20 mouse cellular contexts compared by ENCODE assay signal in the genomic region with DNA sequence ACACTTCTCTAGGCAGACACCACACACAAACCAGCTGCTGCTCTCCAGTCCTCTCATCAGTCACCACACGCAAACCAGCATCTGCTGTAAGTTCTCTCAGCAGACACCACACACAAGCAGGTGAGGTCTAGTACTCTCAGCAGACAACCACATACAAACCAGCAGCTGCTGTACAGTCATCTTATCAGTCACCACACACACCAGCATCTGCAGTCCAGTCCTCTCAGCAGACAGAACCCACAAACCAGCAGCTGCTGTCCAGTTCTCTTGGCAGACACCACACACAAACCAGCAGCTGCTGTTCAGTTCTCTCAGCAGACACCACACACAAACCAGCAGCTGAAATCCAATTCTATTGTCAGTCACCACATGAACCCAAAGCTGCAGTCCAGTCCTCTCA. TPM values are rescaled to one million over a fixed set of nuclear protein-coding genes. Genes with fewer than 3 reads are reported as not detected.
DNase-seq lines count a peak whose midpoint lies in the region; ATAC-seq and TF ChIP-seq lines count a peak whose summit lies in the region.
"Had no signal": no experiment of that assay in that cellular context is flagged by ENCODE, and none has a peak within 500 bp of the region (broad histone marks: within the 10 kb centered on the region; RNA-seq: fewer than 3 reads in every experiment).

No protein-coding gene starts in this region.

- no peak for ATAC-seq in forebrain, embryonic 14.5 days
- ATAC-seq: forebrain, postnatal 0 days; intestine, embryonic 16.5 days had no signal

- no peaks in the 10 kb centered on the region for H3K4me1 ChIP-seq in forebrain, embryonic 14.5 days (ENCODE audit: control insufficient read depth, insufficient read depth, low read length)
- H3K4me1 ChIP-seq in forebrain, embryonic 10.5 days, result no peaks in the 10 kb centered on the region
- H3K4me1 ChIP-seq: embryonic facial prominence, embryonic 12.5 days; heart, embryonic 12.5 days; hindbrain, embryonic 15.5 days had no signal

- H3K27ac ChIP-seq in forebrain, embryonic 14.5 days (ENCODE audit: low read depth, low read length), result no peak overlapping the region
- no peak overlapping the region for H3K27ac ChIP-seq in forebrain, embryonic 10.5 days
- H3K27ac ChIP-seq: embryonic facial prominence, embryonic 12.5 days; hindbrain, embryonic 15.5 days had no signal

- H3K9ac ChIP-seq in forebrain, embryonic 14.5 days (ENCODE audit: low read length), result no peak overlapping the region
- H3K9ac ChIP-seq: embryonic facial prominence, embryonic 12.5 days; forebrain, postnatal 0 days; heart, embryonic 12.5 days; hindbrain, embryonic 15.5 days had no signal

- TF ChIP-seq CTCF in brain, embryonic 14.5 days (IDR thresholded peaks at IDR 0.05; ENCODE audit: borderline replicate concordance, extremely low read depth, insufficient read depth, insufficient read length), result no peak

- H3K9me3 ChIP-seq in forebrain, embryonic 14.5 days (replicated peaks; ENCODE audit: control insufficient read depth, low read length), result no peaks in the 10 kb centered on the region
- H3K9me3 ChIP-seq in forebrain, embryonic 10.5 days, result no peaks in the 10 kb centered on the region
- H3K9me3 ChIP-seq: embryonic facial prominence, embryonic 12.5 days; hindbrain, embryonic 15.5 days had no signal

- no peaks in the 10 kb centered on the region for H3K27me3 ChIP-seq in forebrain, embryonic 14.5 days (replicated peaks; ENCODE audit: control insufficient read depth, insufficient read depth, low read length)
- H3K27me3 ChIP-seq in forebrain, embryonic 10.5 days (ENCODE audit: poor library complexity, severe bottlenecking), result no peaks in the 10 kb centered on the region
- H3K27me3 ChIP-seq: embryonic facial prominence, embryonic 12.5 days; heart, embryonic 12.5 days; hindbrain, embryonic 15.5 days had no signal

- H3K4me3 ChIP-seq in forebrain, embryonic 14.5 days (ENCODE audit: low read depth, low read length), result no peak overlapping the region
- no peak overlapping the region for H3K4me3 ChIP-seq in forebrain, embryonic 10.5 days
- H3K4me3 ChIP-seq: embryonic facial prominence, embryonic 12.5 days; heart, embryonic 12.5 days; hindbrain, embryonic 15.5 days had no signal

- peak; percentile 2 for DNase-seq in forebrain, embryonic 14.5 days (ENCODE audit: low spot score)
- no peak for DNase-seq in forebrain, embryonic 10.5 days (ENCODE audit: extremely low spot score, low spot score)
- DNase-seq in 3134 (ENCODE audit: extremely low read depth, insufficient read length, low spot score) (peak; percentile 27), 3T3-L1 (ENCODE audit: low read depth, low spot score) (peak; percentile 12)
- peak; percentile 37 for DNase-seq in brain, embryonic 14.5 days (ENCODE audit: low read depth)
- no peak for DNase-seq in kidney, postnatal 4 days
- DNase-seq in embryo, embryonic 10.5 days (ENCODE audit: low spot score), result no peak
- DNase-seq: adrenal gland, adult 8-10 months; adrenal gland, postnatal 36 days; cerebellum, adult 11-12 months; cerebellum, adult 9-11 months; embryo, embryonic 11 days; forebrain, postnatal 0 days; gastrocnemius, postnatal 14 days; heart, postnatal 36 days; kidney, adult 2 months had no signal

- 82% methylated on average over 1 of the region's 1 CpGs for WGBS in forebrain, embryonic 14.5 days
- WGBS in forebrain, embryonic 10.5 days, result 91% methylated on average over 1 of the region's 1 CpGs

- no peak for TF ChIP-seq POLR2A in brain, embryonic 14.5 days (IDR thresholded peaks at IDR 0.05; ENCODE audit: borderline replicate concordance, extremely low read depth, insufficient read depth, insufficient read length, poor library complexity, severe bottlenecking)

- H3K4me2 ChIP-seq in forebrain, embryonic 14.5 days (ENCODE audit: low read length), result no peak overlapping the region
- H3K4me2 ChIP-seq: embryonic facial prominence, embryonic 12.5 days; heart, embryonic 12.5 days; hindbrain, embryonic 15.5 days had no signal

- H3K36me3 ChIP-seq in forebrain, embryonic 14.5 days (ENCODE audit: control insufficient read depth, insufficient read depth, low read length), result peaks cover 14% of the 10 kb centered on the region
- H3K36me3 ChIP-seq in forebrain, embryonic 10.5 days (replicated peaks), result peaks cover 20% of the 10 kb centered on the region

RNA-seq across cellular contexts. Expression of gene Zfp940, which starts 16.7 kb away (rescaled TPM):
- 15.7 and 17.1 TPM in 2 replicates for polyA plus RNA-seq in forebrain, embryonic 14.5 days (2014; fragmentation: Nextera tagmentation; extraction: Ambion mirVana)
- 10.5 and 10.6 TPM in 2 replicates for polyA plus RNA-seq in forebrain, embryonic 10.5 days (2016; fragmentation: Nextera tagmentation; extraction: Ambion mirVana)
- polyA plus RNA-seq in brain, embryonic 14.5 days (2012; rRNA removed), result 7.4 and 9.1 TPM in 2 replicates

RNA-seq across cellular contexts. Expression of gene Zfp790, which starts 20.9 kb away (rescaled TPM):
- polyA plus RNA-seq in forebrain, embryonic 14.5 days (2014; fragmentation: Nextera tagmentation; extraction: Ambion mirVana), result 23.0 and 34.3 TPM in 2 replicates
- polyA plus RNA-seq in forebrain, embryonic 10.5 days (2016; fragmentation: Nextera tagmentation; extraction: Ambion mirVana), result 11.6 and 13.2 TPM in 2 replicates
- polyA plus RNA-seq in brain, embryonic 14.5 days (2012; rRNA removed), result 12.2 and 14.8 TPM in 2 replicates

RNA-seq across cellular contexts. Expression of gene Zfp420, which starts 23.0 kb away (rescaled TPM):
- polyA plus RNA-seq in forebrain, embryonic 14.5 days (2014; fragmentation: Nextera tagmentation; extraction: Ambion mirVana), result 16.5 and 21.6 TPM in 2 replicates
- polyA plus RNA-seq in forebrain, embryonic 10.5 days (2016; fragmentation: Nextera tagmentation; extraction: Ambion mirVana), result 8.4 and 9.0 TPM in 2 replicates
- polyA plus RNA-seq in brain, embryonic 14.5 days (2012; rRNA removed), result 15.0 and 17.3 TPM in 2 replicates

RNA-seq across cellular contexts. Expression of gene Zfp30, which starts 53.0 kb away (rescaled TPM):
- 15.8 and 17.0 TPM in 2 replicates for polyA plus RNA-seq in forebrain, embryonic 14.5 days (2014; fragmentation: Nextera tagmentation; extraction: Ambion mirVana)
- polyA plus RNA-seq in forebrain, embryonic 10.5 days (2016; fragmentation: Nextera tagmentation; extraction: Ambion mirVana), result 6.9 and 7.0 TPM in 2 replicates
- polyA plus RNA-seq in brain, embryonic 14.5 days (2012; rRNA removed), result 11.9 and 12.9 TPM in 2 replicates

Comparison
In these comparisons a context has a peak if more than half of its experiments do, and no peak if none do; other contexts are left out.
1. DNase-seq: peak in forebrain, embryonic 14.5 days (single experiment), 3134 (single experiment), 3T3-L1 (single experiment) and brain, embryonic 14.5 days (single experiment); none in forebrain, embryonic 10.5 days (single experiment), kidney, postnatal 4 days (0 of 2) and embryo, embryonic 10.5 days (single experiment).